Mouse (Mus musculus) 3T3-L1 (cell line): ENCODE measurements around the gene Ifi205.
A peak's percentile ranks its signal among the peaks of the same experiment; 100 is the strongest.
"Not testable (repeated sequence)": the region's sequence is repeated elsewhere in the genome, so short reads cannot be mapped to it uniquely, and the experiment has no call there.

ENCODE experiments used
- DNase-seq: peaks from one replicate; pipeline ENCODE4 v3.0.0-alpha.2; 2015; ENCODE audit warnings: low read depth, low spot score

The Ifi205 gene

DNA sequence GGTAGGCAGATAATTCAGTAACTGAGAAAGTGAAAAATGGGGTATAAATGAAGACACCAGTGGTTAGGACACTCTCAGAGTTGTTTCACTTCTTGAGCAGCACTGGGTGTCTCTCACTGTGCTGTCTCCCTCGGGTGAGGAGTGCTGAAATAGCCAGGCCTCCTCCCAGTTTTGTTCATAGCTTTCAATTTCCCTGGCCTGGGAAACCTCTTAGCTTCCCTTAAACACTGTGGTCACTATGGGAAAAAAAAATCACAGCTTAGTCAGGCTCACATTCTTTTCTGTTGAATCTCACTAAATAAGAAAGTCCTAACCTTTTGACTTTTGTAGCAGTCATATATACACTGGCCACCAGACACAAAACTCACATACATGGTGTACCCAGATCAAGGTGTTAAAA is at the start of gene Ifi205:
TSS of gene Ifi205 (minus strand) at position 113 of the 400 bp plus-strand sequence.
- DNase-seq: peak; percentile 82

DNA sequence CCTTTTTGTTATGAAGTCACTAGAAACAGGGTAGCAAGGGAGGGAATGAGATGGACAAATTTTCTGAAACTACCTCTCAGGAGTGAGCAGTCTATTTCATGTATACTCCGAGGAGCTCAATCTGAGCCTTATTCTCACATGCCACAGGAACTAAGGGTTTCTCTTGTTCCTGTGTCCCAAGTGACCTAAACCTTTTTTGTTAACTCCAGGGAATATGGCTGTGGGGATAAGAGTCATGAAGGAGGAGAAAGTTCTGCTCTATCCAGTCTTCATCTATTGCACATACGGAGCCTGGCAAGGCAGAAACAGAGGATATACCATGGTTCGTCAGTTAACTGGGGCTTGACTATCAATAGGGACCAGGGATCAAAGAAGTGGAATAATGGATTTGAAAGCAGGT is 34.7 kb upstream of the Ifi205 start, which contains the start of gene Olfr430:
TSS of gene Olfr430 (plus strand) at position 301 of the 400 bp plus-strand sequence.
- DNase-seq: no peak

DNA sequence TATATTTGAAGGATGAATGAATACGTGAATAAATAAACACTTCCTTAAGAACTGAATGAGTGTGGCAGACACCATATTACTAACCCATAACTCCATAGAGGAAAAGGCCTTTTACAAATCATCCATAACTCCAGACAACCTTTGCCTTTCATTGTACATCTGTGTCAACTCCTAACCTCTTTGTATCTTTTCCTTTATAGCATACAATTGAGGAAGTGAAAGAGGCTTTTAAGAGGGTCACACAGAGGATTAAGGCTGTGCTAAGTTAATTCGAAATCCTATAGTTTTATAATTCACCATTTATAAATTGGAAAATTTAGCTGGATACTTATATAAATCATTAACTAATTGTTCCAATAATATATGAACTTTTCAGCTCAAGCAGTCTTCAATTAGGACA is 23.6 kb upstream of the Ifi205 start:
- no peak for DNase-seq

DNA sequence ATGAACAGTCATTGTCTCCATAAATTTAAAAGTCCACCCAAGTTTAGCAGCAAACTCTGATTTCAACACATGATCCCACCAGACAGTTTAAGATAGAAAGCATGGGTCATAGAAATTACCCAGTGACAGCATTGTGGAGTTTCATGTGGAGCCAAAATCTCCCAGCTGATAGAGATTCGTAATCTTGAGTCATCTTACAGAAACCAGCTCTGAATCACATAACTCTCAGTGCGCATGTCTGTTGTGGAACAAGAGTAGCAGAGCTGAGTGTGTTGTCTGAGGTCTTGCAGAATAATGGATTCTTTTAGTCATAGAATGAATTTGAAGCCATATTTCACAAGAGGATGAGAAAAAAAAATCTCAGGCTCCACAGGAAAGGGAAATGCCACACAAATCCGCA is 21.4 kb upstream of the Ifi205 start:
- DNase-seq: peak; percentile 92

DNA sequence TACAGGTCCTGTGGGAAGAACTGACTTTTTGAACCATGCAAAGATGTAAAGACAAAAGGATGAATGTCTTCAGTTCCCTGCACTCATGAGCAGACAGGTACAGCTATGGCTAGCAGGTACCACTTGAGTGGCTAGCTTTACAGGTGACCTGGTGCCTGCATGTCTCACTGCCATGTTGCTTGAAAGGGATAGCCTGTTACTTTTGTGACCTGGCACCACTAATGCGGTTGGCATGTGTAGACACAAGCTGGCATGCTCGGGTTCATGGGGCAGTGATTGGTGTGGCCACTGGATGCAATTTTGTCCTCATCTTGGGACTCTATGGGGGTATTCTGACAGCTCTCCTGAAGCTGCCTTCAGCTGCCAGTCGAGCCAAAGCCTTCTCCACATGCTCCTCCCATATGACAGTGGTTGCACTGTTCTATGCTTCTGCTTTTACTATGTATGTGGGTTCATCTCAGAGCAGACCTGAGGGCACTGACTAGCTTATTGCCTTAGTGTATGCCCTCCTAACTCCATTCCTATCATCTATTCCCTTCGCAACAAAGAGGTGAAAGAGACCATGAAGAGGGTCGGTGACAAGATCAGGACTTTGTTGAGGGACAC is 20.4 kb upstream of the Ifi205 start:
- DNase-seq: no peak

DNA sequence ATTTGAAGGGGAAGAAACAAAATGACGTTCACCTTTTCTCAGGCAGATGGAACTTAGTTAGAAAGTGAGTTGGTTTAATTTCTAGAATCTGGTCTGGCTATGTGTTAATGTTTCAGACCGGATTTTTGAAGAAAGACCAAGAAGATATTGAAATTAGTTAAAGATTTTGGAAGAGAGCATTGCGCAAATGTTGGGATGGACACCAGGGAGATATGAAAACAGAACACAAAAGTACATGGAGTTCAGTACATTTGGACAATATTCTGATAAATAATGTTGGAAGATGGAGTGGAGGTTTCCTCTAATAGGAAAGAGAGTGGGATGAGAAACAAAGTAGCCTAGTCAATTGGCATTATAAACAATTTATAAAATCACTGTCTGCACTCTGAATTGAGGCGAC is 19.9 kb upstream of the Ifi205 start:
- DNase-seq: no peak

DNA sequence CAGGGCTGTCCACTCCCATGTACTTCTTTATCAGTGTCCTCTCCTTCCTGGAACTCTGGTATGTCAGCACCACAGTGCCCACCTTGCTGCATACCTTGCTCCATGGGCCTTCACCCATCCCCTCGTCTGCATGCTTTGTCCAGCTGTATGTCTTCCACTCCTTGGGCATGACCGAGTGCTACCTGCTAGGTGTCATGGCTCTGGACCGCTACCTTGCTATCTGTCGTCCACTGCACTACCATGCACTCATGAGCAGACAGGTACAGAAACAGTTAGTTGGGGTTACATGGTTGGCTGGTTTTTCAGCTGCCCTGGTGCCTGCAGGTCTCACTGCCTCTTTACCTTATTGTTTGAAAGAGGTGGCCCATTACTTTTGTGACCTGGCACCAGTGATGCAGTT is 18.9 kb upstream of the Ifi205 start:
- no peak for DNase-seq

DNA sequence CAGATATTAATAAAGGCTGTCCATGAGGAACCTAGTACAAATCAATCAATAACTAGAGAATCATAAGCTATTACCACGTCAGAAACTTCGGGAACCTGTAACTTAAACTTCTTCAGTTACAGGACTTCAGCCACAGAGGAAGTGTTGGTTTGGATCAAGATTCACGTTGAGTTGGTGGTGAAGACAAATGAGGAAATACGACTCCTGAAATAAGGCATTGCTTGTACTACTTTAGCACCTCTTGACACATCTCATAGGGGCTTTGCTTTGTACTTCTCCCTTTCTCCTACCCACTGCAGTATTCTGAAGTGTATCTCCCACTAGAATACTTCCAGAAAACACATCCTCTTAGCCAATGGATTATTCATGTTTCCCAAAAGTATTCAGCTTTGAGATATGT is 17.7 kb upstream of the Ifi205 start:
- not testable (repeated sequence) for DNase-seq

DNA sequence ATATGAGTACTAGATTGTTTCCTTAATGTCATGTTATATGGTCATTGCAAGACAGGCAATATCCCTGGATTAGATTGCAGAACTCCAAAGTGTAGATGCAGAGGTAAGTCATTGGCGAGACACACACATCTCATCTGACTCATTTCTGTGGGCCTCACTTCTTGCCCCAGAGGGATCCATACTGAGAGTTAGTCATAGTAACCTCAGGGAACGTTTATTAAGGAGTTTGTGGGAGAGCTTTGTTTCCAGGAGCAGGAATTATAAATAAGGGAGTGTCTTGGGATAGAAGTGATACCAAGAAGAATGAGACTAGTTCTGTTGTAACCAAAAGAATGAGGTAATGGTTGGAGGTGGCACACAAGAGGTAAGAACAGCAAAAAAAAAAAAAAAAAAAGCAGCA is 17.3 kb upstream of the Ifi205 start, which contains the start of gene Olfr432:
TSS of gene Olfr432 (plus strand) at position 313 of the 400 bp plus-strand sequence.
- DNase-seq: peak; percentile 77

DNA sequence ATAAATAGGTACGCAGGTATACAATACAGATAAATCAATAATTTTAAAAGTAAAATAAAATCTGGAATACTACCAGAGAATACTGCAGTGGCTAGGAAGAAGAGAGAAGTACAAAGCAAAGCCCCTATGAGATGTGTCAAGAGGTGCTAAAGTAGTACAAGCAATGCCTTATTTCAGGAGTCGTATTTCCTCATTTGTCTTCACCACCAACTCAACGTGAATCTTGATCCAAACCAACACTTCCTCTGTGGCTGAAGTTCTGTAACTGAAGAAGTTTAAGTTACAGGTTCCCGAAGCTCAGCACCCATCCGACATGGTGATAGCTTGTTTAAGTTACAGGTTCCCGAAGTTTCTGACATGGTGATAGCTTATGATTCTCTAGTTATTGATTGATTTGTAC is 16.6 kb upstream of the Ifi205 start:
- not testable (repeated sequence) for DNase-seq

DNA sequence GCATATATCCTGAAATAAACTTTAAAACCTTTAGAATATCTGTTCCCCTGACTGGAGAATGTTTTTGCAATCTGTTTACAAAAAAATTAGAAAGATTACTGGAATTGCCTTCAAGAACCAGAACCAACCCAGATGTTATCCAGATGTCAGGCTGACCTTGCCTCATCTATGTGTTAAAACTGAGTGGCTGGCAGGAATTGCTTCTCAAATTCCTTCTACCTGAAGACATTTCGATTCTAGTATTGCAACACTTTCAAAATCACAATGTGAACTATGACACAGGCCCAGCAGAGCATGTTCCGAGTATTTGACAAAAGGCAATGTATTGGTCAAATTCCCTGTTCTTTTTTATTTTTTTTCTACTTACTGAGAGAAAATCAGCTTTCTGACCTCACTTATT is 12.8 kb upstream of the Ifi205 start:
- peak; percentile 82 for DNase-seq

DNA sequence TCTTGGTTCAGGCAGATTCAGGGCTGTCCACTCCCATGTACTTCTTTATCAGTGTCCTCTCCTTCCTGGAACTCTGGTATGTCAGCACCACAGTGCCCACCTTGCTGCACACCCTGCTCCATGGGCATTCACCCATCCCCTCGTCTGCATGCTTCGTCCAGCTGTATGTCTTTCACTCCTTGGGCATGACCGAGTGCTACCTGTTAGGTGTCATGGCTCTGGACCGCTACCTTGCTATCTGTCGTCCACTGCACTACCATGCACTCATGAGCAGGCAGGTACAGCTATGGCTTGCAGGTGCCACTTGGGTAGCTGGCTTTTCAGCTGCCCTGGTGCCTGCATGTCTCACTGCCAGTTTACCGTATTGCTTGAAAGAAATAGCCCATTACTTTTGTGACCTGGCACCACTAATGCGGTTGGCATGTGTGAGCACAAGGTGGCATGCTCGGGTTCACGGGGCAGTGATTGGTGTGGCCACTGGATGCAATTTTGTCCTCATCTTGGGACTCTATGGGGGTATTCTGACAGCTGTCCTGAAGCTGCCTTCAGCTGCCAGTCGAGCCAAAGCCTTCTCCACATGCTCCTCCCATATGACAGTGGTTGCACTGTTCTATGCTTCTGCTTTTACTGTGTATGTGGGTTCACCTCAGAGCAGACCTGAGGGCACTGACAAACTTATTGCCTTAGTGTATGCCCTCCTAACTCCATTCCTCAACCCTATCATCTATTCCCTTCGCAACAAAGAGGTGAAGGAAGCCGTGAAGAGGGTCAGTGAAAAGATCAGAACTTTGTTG is 10.7 kb upstream of the Ifi205 start:
- not testable (repeated sequence) for DNase-seq

DNA sequence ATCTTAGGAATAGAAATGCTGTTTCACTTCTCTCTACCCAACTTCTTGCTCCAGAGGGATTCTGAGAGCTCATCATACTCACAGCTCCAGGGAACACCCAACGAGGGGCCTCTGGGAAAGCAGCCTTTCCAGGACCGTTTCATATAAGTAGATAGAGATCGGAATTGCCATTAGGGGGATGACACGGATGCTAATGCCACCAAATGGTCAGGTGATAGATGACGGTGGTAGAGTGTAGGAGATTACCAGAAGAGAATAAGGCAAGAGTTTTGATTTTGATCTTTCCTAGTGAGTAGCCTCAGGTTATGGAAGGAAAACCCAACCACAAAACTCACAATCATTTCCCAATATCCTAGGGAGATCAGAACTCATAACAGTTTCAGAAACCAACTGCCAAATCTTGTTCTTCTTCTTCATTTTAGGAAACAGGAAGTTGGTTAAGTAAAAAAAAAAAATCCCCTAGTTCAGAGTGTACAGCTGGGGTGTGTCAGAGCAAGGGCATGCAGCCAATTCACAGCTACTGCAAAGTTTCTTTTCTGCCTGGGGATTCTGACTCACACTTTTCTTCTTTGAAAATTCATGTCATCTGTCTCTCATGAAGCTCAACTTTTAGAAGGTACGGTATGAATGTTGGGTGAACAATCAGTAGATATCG is 9.0 kb upstream of the Ifi205 start, which contains the start of gene Olfr433:
TSS of gene Olfr433 (plus strand) at position 183 of the 655 bp plus-strand sequence.
- peak; percentile 95 for DNase-seq

DNA sequence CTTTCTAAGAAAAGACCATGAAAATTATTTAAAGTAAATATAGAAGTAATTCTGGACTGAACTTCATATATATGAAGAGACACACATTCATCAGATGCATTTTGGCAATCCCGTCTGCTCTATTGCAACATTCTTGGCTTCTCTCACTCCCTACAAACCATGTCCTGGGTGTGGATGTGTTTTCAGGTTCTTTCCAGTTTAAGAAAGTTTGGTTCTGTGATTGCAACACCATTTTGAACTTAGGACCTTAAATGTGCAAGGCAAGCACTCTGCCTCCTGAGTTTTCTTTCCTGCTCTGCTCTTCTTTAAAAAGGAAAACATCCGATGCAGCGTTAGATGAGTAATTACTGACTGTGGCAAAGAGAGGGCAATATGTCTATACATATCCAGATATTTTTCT is 6.9 kb upstream of the Ifi205 start:
- DNase-seq: peak; percentile 79

DNA sequence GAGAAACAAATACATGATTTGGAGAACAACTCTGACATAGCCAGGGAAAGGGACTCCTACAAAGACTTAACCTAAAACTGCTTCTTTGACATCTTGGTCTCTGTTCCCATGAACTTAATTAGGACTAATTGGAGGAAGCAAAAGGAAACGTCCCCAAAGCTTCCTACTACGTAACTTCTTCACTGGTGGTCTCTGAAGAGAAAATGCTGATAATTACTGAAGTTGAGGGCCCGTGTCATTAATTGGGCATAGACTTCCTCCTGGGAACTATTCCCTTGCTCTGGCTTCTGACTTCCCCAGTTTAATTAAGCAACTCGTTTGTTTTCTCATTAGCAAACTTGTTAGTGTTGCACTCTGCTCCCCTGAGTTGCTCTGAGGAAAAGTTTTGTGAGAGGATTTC is 4.2 kb upstream of the Ifi205 start:
- no peak for DNase-seq

DNA sequence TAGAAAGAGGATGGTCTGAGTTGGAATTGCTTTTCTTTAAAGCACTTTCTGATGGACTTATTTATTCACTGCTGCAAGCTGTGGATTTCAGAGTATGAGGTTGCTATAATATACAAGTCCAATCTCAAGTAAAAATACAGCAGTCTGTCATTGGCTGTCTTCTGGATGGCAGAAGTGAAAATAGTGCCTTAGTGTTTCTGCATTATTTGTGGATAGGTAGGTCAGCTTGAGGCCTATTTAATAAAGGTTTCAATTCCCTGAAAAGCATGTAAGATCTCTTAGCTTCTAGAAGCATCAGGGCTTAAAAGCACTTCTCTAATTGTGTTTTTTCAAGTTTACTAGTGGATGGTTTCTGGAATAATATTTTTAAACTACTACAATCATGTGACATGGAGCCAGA is 24.6 kb downstream of the Ifi205 start:
- not testable (repeated sequence) for DNase-seq

DNA sequence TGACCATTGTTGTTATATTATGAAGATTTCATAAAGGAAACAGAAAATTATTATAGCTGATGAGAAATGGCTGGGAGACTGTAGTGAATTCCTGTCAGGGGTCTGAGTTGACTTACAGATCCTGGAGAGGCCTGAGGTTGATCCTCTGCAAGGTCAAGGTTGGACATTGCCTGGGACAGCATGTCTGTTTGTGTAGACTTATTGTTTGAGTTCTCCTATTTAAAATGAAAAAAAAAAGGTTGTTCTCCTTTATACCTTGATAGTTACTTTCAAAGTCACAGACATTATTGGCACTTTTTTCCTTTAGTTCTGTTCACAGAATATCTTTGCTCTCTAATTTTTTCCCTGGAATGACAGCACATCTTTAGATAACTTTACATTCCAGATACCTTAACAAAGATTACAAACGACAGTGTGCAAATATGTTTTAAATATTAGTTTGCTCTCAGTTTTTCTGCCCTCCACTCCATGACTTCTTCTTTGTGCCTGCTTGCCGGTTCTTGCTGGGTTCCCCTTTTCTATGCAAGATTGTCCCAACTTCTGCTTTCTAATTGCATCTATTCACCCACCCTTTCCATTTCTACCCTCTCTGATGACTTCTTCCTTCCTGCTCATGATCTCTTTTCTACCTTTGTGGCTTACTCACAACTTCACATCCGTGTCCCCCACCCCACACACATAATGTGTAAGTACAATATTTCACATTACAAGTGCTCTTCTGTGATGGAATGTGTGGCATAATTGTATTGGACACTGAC is 27.1 kb downstream of the Ifi205 start:
- DNase-seq: not testable (repeated sequence)

DNA sequence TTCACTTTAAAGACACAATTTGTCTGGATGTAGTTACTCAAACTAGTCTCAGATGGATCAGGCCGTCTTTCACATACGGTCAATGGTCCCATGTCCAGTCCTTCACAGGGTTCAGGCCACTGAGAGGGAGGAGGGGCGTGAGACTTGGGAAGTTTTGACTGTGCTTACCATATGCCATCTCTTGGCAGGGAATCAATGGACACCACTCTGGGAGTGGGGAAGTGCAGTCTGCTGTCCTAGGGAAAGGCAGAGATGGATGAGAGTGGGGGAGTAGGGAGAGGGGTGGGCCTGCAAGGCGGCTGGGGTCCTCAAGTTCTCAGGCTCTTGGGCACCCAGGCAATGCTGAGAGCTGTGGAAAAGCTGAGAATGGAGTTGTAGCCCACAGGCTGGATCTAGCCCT is 36.6 kb downstream of the Ifi205 start:
- no peak for DNase-seq

DNA sequence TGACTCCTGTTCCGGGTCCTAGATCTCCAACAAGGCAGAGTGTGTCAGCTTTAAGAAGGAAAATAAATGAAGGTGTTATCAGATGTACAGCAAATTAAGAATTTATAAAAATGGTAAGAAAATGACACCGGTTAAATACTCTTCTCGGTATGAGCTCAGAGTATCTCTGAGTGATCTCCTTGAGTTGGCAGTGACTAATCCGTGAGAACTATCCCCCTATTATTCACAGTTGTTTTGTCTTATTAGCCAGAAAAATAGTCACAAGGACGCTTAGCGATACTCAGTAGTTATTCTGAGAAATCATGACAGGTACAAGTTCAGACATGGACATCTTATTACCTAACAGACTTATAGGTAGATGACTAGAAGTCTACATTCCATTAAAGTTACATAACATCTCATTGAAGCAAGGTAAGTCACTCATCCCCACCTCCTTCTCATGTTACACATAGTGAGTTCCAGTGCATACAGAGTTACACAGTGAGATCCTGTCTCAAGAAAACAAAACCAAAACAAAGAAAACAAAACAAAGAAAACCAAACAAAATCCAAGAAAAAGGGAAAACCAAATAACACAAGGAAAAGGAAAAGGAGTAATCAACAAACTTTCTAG is 48.8 kb downstream of the Ifi205 start, which contains the start of gene Ifi202b:
TSS of gene Ifi202b (minus strand) at position 51 of the 612 bp plus-strand sequence.
- DNase-seq: peak; percentile 8

DNA sequence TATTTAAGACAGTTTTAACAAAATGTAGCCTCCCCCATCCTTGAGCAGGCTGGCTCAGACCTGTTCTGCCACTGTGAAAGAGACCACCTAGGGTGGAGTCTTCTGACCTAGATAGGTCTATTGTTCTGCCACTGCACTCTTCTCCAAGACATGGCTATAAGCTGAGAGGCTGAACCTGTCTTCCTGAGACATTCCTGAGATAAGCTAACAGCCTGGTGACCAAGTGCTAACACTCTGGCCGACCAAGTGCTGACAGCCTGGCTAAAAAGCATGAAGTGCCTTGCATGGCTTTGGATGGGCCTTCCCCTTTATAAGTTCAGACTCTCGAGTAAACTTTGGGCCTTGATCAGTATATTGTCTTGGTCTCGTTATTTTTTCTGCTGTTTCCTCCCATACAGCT is 50.6 kb downstream of the Ifi205 start:
- DNase-seq: not testable (repeated sequence)

DNA sequence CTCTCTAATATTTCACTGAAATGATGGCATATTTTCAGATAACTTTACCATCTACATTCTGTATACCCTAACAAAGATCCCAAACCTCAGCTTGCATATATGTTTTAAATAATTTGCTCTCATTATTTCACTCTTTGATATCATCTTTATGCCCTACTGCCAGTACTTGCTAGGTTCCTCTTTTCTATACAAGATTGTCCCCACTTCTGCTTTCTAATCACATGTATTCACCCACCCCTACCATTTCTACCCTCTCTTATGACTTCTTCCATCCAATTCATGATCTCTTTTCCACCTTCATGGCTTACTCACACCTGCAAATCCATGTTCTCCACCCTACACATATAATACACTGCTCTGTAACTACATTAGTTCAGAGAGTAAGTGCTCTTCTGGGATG is 54.0 kb downstream of the Ifi205 start:
- DNase-seq: no peak
